Mouse (Mus musculus): ENCODE data around the gene Ttc22.

The Ttc22 gene

DNA sequence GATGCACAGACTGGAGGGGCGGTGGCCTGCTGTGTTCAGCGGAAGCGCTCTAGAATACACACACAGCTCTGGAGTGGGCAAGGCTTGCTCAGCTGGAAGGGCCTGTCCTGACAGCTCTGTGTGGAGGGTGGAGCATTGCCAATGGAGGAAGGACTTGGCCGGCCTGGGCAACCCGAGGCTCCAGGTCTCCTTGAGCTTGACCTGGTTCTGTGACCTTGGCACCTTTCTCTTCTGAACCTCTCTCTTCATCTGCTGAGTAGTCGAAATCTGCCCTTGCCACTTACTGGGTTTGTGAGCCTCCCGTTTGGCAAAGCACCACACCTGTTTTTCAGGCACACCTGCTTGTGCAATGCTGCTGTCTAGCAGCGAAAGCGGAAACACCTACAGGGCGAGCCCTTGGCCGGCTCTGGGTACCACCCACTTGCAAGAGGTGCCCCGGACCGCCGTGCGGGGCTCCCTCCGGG lies at the start of gene Ttc22:
Gene Ttc22, plus strand, starts transcription at position 403 of the 464 bp plus-strand sequence.
- DNase-seq (ENCODE audit: low spot score), result no peak

- DNase-seq (ENCODE audit: low spot score), result no peak
These were observed 47.2 kb upstream of the Ttc22 start for GRCm38 (mm10) chr4:106575022-106575421.

GRCm38 (mm10) chr4:106577511-106577910 lies 44.7 kb upstream of the Ttc22 start:
- DNase-seq (ENCODE audit: low spot score), result no peak

DNA sequence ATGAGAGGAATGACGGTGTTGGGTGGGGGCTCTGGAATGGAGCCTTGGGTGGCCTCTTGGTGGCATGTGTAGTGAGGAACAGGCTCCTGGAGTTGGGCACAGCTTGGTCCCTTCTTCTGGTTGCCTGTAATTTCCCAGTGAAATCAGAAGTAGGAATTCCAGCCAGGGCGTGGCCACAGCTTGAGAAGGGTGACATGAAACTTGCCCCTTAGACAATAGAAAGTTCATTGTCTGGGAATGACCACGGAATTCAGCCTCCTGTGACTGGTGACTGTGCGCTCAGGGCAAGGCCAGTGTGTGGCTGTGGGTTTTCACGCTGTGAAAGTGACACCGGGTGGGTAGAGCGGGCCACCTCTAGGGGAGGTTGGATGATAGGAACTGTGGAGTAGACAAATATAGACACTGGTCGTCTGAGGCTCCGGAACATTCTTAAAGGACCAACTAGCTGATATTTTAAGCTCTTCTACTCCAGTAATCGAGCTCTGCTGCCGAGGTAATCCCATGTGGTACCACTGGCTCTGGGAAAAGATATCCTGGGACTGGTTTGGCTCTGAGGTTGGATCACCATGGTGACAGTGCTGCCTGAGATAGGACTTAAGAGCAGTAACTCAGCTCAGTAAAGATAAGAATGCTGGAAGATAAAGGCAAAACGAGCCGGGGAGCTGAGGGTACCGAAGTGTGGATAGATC lies 40.9 kb upstream of the Ttc22 start:
- no peak for DNase-seq (ENCODE audit: low spot score)

DNA sequence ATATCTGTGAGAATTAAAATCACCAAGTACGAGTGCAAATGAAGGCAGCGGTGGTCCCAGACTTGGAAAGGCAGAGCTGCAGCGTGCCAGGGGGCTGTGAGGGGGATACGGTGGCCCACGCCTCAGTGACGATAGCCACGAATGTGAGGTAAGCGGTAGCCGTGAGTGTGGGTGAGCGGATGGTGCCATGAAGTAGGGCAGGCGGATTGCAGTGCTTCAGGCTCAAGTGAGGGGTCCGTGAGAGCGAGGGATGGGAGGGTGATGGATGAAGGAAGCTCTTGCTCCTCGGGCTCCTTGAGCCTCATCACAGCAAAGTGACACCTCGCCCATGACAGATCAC lies 40.4 kb upstream of the Ttc22 start:
- no peak for DNase-seq (ENCODE audit: low spot score)

DNA sequence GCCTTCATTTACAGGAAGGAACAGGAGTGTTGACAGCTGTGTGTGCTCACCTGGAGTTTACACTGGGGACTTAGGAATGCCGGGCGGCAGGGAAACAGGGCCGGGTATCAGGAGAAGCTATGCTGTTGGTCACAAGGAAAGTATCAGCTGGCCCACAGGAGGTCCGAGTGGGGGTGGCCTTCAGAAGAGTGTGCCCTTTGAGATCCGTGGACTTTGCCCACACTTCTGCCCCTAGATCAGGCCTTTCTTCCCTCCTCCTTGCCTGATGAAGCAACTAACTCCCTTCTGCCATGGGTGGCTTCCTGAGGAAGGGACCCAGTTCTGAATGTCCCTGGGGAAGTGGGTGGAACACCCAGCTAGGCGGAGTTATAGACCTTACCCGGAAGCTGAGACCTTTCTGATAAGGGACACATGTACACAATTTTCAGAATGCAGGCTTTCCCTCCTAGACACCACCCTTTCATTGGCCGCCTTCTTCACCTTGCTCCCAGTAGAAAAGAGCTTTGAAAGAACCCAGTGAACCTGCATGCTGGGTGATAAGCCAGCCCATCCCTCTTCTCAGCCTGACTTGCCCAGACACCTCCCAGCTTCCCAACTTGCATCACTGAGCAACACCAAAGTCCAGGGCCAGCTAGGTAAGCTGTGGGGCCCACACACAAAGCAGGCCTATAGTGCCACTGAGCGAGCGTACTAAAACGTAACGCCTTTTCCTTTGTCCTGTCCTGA lies 39.6 kb upstream of the Ttc22 start:
- no peak for DNase-seq (ENCODE audit: low spot score)

DNA sequence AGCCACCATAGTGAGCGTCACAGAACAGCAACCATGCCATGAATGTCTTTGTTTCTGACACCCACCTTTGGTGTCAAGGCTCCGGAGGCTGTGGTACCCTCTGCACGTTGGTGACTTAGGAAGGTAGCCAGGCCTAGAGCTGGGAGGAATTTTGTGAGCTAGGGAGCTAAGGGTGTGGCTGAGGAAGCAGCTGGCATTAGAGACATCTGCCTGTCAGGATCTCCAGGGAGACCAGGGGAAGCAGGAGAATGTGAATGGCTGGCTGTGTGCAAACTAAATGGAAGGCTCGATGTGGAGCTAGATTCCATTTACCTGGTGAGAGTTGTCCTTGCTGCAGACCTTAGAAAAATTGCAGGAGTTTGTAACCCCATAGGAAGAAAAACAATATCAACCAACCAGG lies 37.6 kb upstream of the Ttc22 start:
- no peak for DNase-seq (ENCODE audit: low spot score)

DNA sequence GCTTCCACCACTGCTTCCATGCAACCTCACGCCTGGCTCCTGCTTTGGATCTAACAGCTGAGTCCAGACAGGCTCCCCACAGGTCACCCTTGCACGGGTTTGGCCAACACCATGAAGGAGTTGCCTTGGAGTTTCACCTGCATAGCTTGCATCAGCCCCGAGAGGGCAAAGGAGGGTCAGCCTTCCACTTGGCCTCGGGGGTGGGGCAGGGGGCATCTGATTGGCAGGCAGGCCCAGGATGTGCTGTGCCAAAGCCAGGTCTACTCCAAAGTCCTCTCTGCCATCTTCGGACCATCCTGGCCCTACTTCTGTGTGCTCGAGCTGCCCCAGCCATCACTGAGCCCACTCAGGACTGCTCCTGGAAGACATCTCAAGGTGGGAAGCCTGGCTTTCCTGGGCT lies 35.2 kb upstream of the Ttc22 start:
- DNase-seq (ENCODE audit: low spot score), result no peak

GRCm38 (mm10) chr4:106590142-106590541 lies 32.1 kb upstream of the Ttc22 start:
- DNase-seq (ENCODE audit: low spot score), result no peak

DNA sequence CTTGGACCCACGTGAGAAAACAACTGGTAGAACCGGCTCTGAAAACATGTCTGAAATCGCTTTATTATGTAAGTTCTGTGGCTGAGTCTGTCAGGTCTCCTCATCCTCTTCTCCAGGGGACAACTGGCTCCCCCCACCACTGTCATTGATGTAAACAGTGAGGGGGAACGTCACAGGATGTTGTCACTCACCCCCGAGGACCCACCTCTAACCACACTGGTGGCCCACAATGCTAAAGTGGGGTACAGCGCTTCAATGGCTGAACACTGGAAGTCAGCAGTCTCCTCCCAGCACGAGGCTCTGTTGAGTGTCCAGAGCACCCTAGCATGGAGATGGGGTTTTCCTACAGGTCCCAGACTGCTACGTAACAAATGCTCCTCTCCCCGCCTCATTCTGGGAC lies 31.4 kb upstream of the Ttc22 start:
- DNase-seq (ENCODE audit: low spot score), result no peak

GRCm38 (mm10) chr4:106593636-106594035 lies 28.6 kb upstream of the Ttc22 start:
- DNase-seq (ENCODE audit: low spot score), result no peak

DNA sequence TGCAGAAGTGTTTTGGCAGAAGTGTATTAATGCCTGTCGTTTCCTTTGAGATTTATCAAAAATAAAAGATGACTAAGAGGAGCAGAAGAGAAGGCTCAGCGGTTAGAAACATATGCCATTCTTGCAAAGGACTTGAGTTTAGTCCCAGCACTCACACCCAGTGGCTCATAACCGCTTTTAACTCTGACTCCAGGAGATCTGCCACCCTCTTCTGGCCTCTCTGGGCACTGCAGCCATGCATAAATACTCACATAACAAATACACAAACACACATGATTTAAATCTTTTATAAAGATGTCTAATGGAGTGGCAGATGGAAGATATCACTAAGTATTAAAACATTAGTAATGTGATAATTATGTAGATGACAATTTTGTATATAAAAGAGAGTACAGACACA lies 26.0 kb upstream of the Ttc22 start:
- DNase-seq (ENCODE audit: low spot score), result no peak

- no peak for DNase-seq (ENCODE audit: low spot score)
These were observed 25.2 kb upstream of the Ttc22 start for GRCm38 (mm10) chr4:106597055-106597454.

DNA sequence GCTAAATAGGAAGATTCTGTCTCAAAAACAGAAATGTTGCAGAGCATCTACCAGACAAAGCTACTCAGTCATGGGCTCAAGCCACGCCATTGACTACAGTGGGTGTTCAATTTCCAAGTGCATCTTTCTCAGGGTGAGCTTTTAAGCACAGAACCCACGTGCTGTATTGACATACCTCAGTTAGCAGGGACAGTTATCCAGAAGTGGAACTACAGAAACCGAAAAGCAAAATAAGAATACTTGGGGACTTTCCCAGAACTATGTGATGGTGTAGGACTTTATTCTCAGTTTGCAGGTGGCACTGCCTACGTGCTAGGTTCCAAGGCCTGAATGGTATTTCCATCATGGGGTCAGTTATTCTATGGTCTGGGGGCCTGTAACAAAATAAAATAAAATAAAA lies 24.5 kb upstream of the Ttc22 start:
- DNase-seq (ENCODE audit: low spot score), result no peak

DNA sequence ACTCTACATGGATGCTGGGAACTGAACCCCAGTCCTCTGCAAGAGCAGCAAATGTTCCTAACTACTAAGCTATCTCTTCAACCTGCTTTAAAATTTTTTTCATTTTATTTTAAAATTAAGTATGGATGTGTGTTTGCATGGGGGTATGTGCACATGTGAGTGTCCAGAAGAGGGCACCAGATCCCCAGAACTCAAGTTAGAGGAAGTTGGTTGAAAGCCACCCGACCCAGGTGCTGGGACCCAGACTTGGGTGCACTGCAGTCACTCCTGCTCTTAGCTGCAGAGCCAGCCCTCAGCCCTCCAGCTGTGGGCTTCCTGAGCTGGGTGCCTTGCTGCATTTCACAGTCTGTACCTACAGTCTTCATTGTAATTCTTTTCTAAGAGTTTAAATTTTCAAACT lies 22.8 kb upstream of the Ttc22 start:
- DNase-seq (ENCODE audit: low spot score), result no peak

GRCm38 (mm10) chr4:106600770-106601169 lies 21.5 kb upstream of the Ttc22 start:
- DNase-seq (ENCODE audit: low spot score), result no peak

- no peak for DNase-seq (ENCODE audit: low spot score)
These were observed 15.3 kb upstream of the Ttc22 start for GRCm38 (mm10) chr4:106606639-106607554.

GRCm38 (mm10) chr4:106607905-106608304 lies 14.3 kb upstream of the Ttc22 start:
- no peak for DNase-seq (ENCODE audit: low spot score)

GRCm38 (mm10) chr4:106613105-106613504 lies 9.1 kb upstream of the Ttc22 start:
- no peak for DNase-seq (ENCODE audit: low spot score)

DNA sequence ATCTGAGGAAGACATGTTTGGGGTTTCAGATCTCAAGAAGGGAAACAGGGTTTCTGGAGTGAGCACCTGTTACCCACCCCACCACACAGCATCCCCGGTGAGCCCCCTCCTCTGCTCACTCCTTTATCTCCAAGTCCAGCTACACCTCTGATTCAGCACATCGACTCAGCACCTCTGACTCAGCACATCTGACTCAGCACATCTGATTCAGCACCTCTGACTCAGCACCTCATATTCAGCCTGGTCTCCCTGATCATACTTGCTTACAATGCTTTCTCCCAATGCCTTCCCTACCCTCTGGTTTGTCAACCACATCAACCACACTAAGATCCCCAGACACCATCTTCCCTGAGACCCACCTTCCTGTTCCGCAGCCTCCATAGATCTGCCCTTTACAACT lies 8.7 kb upstream of the Ttc22 start:
- no peak for DNase-seq (ENCODE audit: low spot score)

DNA sequence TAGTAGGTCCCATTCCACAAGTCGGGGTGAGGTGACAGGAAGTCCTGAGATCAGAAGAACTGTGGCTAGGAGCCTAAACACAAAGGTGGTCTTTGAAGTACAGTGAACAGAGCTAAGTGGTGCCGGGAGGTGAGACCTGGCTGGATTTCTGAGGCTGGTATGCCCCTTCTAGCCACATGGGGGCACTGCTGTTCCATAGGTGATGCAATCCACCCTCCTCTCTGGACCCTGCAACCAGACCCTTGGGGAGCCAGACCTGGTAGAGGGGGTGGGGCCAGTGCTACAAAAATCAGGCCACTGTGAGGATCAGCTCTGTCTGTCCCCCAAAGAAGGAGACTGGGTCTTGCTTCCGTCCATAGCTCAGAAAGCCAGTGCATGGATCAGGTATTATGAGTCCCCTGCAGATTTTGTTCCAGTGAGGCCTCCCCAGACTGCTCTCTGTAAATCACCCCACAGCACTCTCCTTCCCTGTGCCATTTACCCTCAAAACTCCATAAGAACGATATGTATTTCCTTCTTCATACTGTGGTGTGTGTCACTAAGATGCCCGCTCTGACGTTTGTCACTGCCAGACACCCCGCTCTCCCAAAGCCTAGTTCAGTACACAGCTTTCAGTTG lies 7.9 kb upstream of the Ttc22 start:
- peak; percentile 44 for DNase-seq (ENCODE audit: low spot score)

- DNase-seq (ENCODE audit: low spot score), result no peak
These were observed 7.4 kb upstream of the Ttc22 start for GRCm38 (mm10) chr4:106614881-106615280.
